Mouse (Mus musculus) embryo, embryonic 10 days (tissue): ENCODE results near the gene Grm4.
A peak's percentile ranks its signal among the peaks of the same experiment; 100 is the strongest.

ENCODE experiments used
- DNase-seq: peaks from one replicate; pipeline ENCODE4 v3.0.0-alpha.2; 2015; ENCODE audit warnings: low spot score

Gene Grm4

DNA sequence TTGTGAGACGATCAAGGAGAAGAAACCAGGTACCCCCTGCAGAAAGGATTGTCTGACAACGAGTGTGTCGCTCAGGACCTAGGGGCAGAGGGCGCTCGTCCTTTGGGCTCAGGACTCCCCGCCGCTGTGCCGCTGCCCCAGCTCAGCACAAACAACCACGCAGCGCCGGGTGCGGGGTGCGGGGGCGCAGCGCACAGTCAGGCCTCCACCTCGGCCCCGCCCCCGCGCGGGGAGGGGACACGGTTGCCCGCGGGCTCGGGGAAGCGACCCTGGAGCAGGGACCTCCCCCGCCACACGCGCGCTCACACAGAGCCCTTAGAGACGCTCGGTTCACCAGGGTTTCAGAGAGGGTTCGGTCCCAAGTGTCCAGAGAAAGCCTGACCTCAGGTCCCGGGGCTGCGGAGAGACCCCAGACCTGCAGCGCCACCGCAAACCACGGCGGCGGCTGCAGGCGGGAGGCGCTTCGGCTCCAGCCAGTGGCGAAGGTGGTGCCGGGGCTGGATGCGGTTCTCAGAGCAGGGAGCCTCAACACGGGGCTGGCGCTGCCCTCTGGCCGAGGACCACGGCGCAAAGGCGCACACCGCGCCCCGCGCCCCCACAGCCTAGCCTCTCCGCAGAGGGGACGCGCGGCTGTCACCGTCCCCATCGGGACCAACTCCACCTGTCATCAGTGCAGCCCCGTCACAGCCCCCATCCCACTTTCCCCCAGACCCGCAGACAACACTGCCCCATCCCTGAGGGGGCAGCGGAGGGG, 9.2 kb downstream of the Grm4 start:
- peak; percentile 63 for DNase-seq

DNA sequence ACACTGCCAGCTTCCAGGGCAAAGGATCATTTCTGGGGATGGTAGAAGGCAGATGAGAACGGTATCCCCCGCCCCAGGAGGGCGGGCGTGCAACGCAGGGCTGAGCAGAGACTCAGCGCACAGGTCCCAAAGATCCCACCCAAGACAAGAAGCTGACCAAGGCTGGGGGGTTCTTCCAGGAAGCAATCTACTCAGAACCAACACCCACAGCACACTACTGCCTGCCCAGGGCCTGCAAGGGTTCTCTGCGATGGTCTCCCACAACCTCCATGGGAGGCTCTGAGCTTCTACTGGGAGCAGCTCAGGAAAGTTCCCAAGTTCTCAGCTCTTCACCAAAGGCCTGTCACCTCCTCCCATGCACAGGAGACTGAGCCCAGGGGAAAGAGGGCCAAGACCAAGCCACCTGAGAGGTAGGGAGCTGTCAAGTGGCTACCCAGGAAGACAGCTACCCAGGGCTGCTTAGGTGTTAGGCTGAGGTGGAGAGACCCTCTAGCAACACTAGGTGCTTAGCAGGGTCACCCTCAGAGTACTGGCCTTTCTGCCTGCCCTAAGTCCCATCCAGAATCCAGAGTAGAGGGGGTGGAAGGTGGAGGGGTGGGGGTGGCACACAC, 10.0 kb downstream of the Grm4 start:
- no peak for DNase-seq

DNA sequence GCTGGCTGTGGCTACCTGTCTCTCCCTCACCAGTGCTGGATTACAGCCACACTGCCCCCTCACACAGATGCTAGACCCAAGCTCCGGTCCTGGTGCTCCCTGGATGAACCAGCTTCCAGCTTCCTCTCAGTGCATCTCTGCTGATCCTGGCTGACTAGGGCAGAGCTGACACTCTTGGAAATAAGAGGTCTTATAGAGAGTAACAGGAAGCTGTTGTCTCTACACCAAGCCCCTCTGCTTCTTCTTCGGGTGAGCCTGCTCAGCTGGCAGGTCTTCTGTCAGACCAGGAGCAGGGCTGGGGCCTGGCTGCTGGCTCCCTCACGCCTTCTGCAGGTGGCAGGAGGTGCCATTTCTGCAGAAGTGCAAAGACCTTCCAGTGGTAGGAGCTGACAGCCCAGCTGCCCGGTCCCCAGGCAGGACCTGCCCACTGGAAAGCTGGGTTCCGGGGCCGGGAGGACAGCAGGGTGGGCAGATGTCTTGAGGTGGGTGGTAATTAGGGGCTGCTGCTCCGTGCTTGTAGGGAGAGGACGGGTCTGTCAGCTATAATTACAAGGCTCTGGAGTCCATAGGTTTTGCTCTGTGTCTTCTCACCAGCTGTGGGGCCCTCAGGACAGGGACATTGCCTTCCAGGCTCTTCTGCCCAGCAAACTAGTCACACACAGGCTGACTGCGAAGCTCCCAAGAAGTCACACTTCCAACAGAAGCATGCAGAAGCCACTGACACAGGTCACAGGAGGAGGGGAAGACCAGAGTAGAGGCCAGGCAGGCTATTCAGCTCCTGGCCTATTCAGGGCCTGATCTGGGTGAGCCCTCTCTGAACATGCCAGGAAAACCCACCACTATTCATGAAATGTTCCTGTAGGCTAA, 10.7 kb downstream of the Grm4 start:
- no peak for DNase-seq

DNA sequence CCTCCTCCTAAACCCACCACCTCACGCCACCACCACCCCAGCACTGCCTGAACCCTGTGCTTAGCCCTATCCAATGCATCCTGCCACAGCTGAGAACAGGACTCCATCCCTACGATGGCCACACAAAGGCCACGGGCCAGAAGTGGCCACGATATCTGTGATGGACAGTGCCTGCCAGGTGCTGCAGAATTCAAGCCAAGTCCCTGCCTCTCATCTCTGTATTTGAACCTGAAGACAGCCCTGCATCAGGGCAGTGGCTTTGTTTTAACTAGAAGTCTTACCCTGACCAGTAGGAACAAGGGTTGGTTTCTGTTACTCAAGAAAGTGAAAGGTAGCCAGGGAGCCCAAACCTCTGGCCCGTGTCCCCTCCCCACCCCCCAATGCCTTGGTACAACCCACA, 12.1 kb downstream of the Grm4 start:
- no peak for DNase-seq

DNA sequence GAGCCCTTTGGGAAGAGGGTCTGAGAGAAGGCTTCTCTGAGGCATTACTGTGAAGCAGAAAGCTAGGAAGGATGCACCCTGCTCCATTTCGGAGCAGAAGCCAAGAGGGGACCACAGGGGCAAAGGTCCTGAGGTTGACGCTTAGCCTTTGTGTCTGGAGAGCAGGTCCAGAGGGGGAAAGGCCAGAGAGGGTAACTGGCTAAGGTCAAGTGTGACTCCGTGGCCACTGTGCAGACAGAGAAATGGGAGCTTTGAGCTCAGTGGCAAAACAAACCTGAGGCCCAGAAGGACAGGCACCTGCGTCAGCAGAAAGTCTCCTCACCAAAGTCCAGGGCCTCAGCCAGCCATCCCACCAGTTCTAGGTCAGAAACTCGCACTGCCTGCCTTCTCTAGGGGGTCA, 12.7 kb downstream of the Grm4 start:
- no peak for DNase-seq

DNA sequence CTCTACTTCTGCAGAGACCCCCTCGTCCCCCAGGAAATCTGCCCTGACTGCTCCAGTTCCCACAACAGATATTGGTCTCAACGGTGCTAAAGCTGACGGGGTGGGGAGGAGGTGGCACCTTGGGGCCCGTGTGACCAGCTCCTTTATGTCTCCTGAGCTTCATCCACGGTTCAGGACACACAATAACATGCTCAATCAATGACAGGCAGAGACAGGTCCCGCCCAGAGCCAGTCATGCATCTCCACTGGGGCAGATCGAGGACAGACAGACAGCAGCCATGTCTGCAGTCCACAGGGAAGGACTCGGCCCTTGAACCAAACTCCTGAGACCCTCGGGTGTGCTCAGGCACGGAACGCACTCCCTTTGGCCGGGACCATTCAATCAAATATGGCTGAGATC, 13.2 kb downstream of the Grm4 start:
- DNase-seq = no peak

DNA sequence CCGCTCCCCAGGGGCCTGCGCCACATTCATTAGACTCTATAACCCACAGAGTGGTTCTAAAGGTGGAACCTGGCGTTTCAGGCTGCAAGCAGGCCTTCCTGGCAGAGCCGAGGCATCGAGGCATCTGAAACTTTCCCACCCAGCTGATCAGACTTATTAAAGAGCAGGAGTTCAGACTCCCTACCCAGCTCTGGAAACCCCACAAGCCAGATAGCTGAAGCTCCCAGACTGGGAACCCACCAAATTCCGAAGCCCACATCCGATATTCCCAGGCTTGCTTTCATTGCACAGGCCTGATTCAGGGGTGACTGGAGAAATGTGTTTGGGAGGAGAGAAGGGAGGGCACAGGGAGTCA, 13.6 kb downstream of the Grm4 start:
- DNase-seq = no peak

DNA sequence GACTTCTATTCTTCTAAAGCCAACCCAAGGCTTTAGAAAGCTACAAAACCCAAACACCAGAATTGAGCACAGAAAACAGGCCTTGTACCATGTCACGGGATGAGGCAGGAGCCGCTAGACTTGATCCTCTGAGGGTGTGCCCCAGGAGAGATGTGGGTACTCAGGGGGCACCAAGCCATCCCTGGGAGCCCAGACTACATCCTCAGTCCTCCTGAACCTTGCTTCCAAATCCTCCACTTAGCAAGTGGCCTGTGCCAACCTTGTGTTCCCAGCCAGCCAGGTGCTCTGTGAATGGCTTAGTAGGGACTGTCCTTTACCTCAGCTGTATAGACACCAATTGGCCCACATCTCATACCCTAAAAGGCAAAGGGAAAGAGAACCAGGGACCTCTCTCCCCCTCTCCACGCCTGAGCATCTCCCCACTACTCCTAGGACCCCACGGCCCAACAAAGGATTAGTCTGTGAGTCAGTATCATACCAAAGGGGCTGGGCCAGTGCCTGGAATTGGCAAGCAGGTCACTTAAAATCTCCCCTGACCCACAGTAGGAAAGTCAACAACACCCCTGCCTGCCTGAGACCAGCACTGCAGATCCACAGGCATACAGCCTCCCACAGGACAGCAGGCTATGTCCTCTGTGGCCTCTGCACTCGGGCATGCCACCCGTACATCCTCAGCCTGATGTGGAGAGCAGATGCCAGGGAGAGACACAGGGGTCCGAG, 14.2 kb downstream of the Grm4 start:
- DNase-seq = no peak

DNA sequence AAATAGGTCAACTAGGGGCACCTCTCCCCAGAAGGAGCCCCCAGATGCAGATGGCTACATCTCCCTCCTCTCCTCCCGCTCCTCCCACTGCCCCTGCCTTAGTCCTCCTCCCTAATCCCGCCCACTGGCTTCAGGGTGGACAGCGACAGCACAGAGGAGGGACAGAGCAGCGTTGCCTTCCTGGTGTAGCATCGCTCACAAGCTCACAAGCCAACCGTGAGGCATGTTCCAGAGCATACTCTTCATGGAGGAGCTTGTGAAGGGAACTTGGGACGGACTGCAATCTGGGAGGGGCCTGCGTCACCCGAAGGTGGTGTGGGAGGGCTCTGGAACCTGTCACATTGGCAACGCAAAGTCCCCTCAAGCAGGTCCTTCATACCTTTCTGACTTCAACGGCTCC, 14.8 kb downstream of the Grm4 start:
- DNase-seq = peak; percentile 53

DNA sequence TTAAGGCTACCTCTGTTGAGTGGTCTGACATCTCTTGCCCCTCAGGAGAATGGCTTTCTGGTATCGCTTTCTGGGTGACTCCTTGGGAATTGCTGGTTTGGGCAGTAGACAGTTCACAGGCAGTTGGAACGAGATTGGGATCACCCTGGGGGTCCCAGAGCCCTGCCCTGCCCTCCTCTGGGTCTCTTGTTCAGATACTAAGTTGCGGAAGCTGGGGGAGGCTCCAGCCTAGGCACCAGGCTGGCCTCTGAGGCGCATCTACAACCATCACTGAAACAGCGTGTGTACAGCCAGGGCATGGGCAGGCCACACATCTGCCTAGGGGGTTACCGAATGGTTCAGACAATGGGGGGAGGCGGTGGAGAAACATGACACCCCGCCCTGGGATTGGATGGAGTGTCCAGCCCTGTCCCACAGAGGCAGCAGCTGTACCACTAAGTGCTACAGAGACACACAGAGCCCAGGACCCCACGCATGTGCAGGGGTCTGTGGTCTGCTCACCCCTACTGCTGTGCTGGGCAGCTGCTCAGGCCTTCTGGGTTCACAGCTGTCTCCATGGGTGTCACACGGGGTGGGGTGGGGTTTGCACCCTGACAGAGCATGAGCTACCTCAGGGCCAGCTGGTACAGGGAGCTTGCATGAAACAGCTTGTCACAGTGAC, 15.9 kb downstream of the Grm4 start:
- DNase-seq = peak; percentile 91

DNA sequence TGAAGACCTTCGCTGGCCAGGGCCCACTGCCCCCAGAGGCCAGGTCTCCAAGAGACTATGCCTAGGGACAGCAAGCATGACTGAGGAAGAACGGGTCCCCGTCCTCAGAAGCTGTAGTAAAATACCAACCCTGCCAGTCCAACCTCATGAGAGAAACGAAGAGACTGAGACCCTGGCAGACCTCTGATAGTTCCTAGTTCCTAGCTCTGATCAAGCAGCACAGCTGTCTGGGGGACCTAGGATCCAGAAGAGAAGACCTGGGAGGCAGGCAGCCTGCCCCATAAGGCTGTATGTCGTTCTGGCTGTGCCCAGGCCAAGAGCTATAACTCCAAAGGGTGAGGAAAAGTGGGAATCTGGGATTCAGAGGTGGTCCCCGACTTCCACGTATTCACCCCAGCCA, 17.3 kb downstream of the Grm4 start:
- no peak for DNase-seq

DNA sequence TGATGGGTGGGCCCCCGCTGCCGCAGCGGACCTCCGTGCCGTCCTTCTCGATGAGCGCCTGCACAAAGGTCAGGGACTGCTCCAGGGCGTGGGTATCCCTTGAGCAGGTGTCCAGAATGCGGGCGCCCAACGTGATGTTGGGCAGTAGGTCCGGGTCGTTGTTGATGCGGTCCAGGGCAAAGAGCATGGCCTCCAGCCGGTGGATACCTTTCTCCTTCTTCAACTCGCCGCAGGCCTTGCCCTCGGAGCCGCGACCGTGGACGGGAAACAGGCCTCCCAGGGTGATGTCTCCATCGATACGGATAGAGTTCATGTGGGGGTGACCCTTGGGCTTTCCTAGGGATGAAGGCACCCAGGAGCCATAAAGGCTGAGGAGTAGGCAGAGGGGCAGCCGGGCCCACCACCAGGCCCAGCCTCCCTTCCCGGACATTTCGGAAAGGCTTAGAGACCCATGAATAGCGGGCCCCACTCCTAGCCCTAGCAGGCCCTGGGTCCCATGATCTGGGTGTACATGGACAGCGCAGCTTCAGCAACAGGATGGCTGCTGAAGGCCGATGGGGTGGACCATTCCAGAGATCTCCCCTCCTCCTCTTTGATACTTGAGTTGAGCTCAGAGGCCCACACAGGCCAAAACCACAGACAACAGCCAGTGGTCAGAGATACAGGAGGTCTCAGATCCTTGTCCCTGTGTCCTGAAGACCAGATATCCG, 18.3 kb downstream of the Grm4 start:
- DNase-seq = no peak

DNA sequence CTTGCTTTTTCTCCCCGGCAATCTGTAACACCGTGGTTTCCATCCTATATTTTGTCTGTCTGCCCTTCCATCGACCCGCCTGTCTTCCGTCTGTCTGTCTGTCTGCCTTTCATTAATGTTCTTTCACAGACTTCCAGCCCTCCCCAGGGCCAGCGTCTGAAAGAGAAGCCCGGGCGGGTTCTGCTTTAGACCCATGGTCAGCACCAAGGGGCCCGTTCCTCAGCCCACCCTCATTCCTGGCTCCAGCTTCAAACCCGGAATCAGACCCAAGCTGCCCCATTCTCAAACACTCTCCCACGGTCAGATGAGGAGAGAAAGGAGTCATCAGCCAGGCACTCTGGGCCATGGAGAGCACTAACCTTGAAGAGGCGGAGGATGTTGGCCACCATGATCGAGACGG, 18.9 kb downstream of the Grm4 start:
- no peak for DNase-seq

DNA sequence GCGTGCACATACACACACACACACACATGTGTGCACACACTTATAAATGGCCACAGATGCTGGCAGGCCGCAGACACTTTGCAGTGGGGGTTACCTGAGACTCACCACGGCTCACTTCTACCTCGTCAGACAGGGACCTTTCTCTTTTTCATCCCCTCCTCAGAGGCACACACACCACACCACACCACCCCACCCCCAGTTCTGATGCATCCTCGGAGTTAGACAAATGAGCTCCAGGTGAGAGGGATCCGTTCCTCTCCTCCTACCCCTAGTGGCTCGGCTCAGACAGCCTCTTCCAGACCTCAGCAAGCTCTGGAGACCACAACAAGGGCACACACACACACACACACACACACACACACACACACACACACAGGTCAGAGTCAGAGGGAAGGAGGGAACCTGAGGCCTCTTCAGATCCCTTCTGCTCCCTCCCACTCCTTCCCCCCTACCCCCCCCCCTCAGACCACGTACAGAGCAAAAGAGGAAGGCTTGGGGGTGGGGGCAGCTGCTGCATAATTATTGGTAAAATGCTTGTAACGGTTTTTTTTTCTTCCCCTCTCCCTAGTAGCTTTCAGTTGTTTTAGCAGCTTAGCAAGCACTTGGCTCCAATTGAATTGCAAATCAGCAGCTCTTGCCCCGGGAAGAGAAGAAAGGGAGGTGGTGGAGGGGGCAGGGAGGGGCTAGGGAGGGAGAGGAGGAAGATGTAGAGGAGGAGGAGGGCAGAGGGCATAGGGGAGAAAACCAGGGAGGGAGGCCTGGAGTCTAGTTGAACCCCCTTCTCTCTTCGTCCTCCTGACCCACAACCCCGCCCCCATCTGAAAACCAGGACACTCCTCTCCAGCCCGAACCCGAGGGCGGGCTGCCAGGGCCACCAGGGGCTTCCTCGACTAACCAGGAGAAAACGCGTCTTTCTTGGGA, 19.6 kb downstream of the Grm4 start:
- peak; percentile 62 for DNase-seq

DNA sequence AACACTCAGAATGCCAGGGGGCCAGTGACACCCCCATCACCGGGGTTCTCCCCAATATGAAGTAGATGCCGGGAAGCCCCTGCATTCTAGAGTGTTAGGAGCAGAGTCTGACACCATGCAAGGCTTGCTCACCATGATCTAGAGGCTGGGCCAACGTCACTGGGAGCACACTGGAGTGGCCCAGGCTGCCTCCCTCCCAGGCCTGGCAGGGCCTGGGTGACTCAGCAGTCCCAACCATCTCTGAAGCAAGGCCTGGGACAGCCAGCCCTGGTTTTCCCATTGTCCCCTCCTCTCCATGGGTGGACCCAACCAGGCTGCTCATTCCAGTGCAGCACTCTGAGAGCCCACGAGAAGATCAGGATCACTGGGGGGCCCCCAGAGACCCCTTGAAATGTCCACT, 20.4 kb downstream of the Grm4 start:
- no peak for DNase-seq

DNA sequence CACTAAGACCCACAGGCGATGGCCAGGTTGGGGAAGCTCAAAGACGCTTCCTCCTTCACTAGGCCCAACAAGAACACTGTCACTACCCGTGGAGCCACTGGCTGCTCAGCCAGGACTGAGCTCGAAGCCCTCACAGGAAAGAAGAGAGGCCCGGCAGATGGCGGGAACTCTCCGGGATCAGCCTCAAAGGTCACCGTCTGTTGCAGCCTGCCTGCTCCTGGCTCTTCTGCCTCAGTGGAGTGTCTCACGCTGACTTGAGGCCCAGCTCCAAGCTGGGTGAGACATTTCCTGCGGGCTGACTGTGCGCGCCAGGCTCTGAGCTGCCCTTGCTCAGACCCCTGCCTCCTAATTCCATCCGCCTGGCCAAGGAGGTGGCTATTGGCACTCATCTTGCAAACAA, 22.1 kb downstream of the Grm4 start:
- no peak for DNase-seq

DNA sequence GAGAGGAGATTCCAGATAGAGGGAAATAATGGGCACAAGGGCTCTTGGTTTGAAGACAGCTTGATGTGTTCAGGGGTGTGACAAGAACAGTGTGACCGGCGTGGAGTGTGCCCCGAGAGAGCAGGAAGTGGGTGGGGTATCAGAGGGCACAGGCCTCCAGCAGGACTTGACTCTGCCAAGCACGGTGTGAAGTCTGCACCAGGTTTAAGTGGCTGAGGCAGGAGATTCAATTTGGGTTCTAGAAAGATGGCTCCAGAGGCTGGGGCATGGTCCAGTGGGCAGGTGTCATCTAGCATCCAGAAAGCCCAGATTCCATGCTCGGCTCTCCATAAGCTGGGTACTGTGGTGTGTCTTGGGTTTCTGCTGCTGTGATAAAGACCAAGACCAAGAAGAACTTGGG, 23.4 kb downstream of the Grm4 start:
- DNase-seq = no peak

DNA sequence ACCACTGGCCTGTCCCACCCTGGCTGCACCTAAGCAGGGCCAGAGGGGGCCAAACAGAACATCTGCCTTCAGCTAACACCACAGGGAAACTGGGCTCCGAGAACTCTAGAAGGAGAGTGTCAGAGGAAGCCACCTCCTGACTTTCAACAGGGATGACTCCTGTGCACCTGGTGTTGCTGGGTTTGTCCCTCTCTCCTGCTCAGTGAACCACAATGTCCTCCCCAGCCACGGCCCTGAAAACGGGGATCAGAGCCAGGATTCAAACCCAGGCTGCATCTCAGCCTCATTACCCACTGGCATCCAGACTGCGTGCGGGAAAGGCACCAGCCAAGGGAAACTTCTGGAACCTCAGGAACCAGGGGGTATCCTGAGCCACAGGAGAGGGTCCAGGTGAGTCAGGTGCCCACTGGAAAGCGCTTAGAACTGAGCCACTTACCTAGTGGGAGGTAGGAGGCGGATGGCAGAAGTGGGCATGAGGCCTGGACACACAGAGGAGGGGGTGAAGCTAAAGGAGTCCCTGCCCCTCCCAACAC, 26.1 kb downstream of the Grm4 start:
- no peak for DNase-seq

DNA sequence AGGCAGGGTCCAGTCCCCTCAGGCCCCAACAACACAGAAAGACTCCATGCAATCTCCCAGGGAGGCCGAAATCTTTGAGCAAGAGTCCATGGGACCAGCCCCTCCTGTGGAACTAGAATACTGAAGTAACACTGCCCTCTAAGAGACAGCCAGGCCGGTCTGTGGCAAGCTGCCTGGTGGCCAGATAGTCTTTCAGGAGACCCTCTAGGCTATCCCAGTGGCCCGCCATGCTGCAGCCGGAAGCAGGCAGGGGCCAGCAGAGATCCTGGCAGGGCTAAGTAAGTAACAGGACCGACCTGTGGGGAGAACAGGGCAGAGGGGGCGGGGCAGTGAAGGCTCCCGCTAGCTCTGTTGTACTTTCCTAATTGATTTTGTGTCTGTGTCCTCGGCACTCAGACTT, 27.2 kb downstream of the Grm4 start:
- no peak for DNase-seq

DNA sequence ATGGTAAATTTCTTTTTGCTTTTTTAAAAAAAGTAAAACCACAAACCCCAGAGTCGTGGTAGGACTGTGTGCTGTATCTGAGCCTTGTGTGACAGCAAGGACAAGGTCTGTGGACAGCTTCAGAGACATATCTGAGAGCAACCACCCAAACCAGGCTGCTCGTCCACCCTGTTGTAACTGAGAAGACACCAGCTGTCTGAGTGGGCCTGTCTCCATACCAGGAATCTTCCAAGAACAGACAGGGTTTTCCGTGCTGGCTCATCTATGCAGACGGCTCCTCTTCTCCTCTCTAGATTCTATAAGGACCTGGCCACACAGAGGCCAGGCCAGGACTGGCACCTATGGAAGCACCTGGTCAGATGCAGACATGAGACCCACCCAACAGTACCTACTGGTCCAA, 27.8 kb downstream of the Grm4 start:
- DNase-seq = no peak
